32 mouse cellular contexts compared by ENCODE assay signal in genomic region chr11:100157331-100157730, GRCm38 (mm10). TPM values are rescaled to one million over a fixed set of nuclear protein-coding genes. Genes with fewer than 3 reads are reported as not detected.
A peak's percentile ranks its signal among the peaks of the same experiment; 100 is the strongest.
DNase-seq lines count a peak whose midpoint lies in the region; ATAC-seq and TF ChIP-seq lines count a peak whose summit lies in the region.
"Had no signal": no experiment of that assay in that cellular context is flagged by ENCODE, and none has a peak within 500 bp of the region (broad histone marks: within the 10 kb centered on the region; RNA-seq: fewer than 3 reads in every experiment).

No protein-coding gene starts in this region.

- TF ChIP-seq EP300 in stomach, postnatal 0 days (optimal IDR thresholded peaks at IDR 0.05) = no peak

- peak; percentile 18 for DNase-seq in adipocyte (ENCODE audit: low spot score)
- DNase-seq in stomach, postnatal 0 days (ENCODE audit: low spot score) = peak; percentile 56
- DNase-seq in spleen, adult 18-20 months = no peak
- no peak for DNase-seq in kidney, postnatal 4 days
- DNase-seq: adrenal gland, adult 8-10 months; adrenal gland, postnatal 25 days; B cell, adult 2 months; cerebellum, adult 11-12 months; cerebellum, adult 8-10 months; cerebellum, postnatal 10 days; cerebellum, postnatal 36 days; embryo, embryonic 11 days; gastrocnemius, postnatal 10 days; gastrocnemius, postnatal 36 days; heart, adult 2 months; heart, postnatal 14 days had no signal

- H3K36me3 ChIP-seq in intestine, embryonic 16.5 days (ENCODE audit: control insufficient read depth, insufficient read depth, low read length) = no peaks in the 10 kb centered on the region
- H3K36me3 ChIP-seq in stomach, embryonic 14.5 days (ENCODE audit: control insufficient read depth, insufficient read depth, low read length) = no peaks in the 10 kb centered on the region
- no peaks in the 10 kb centered on the region for H3K36me3 ChIP-seq in stomach, postnatal 0 days (ENCODE audit: control insufficient read depth, insufficient read depth, low read length)
- H3K36me3 ChIP-seq in forebrain, embryonic 13.5 days (ENCODE audit: poor library complexity, severe bottlenecking) = no peaks in the 10 kb centered on the region
- H3K36me3 ChIP-seq: embryonic facial prominence, embryonic 10.5 days; embryonic facial prominence, embryonic 13.5 days; forebrain, embryonic 12.5 days; G1E; heart, embryonic 10.5 days; heart, embryonic 13.5 days; hindbrain, embryonic 12.5 days; hindbrain, embryonic 15.5 days had no signal

- no peak overlapping the region for H3K9ac ChIP-seq in intestine, embryonic 16.5 days (ENCODE audit: low read depth, low read length)
- H3K9ac ChIP-seq in stomach, embryonic 14.5 days (replicated peaks; ENCODE audit: low read depth, low read length) = no peak overlapping the region
- H3K9ac ChIP-seq in stomach, postnatal 0 days (ENCODE audit: low read length) = no peak overlapping the region
- no peak overlapping the region for H3K9ac ChIP-seq in forebrain, embryonic 13.5 days
- H3K9ac ChIP-seq: embryonic facial prominence, embryonic 13.5 days; forebrain, embryonic 12.5 days; heart, embryonic 13.5 days; hindbrain, embryonic 12.5 days; hindbrain, embryonic 15.5 days had no signal

- H3K27me3 ChIP-seq in intestine, embryonic 16.5 days (replicated peaks; ENCODE audit: control insufficient read depth, insufficient read depth, low read length) = no peaks in the 10 kb centered on the region
- no peaks in the 10 kb centered on the region for H3K27me3 ChIP-seq in stomach, embryonic 14.5 days (ENCODE audit: control insufficient read depth, insufficient read depth, low read length)
- no peaks in the 10 kb centered on the region for H3K27me3 ChIP-seq in stomach, postnatal 0 days (ENCODE audit: control insufficient read depth, insufficient read depth, low read length)
- no peaks in the 10 kb centered on the region for H3K27me3 ChIP-seq in forebrain, embryonic 13.5 days
- H3K27me3 ChIP-seq: embryonic facial prominence, embryonic 13.5 days; forebrain, embryonic 12.5 days; heart, embryonic 13.5 days; hindbrain, embryonic 12.5 days; hindbrain, embryonic 15.5 days had no signal

- 64% methylated on average over 3 of the region's 3 CpGs for WGBS in intestine, embryonic 16.5 days
- 65% methylated on average over 3 of the region's 3 CpGs for WGBS in stomach, embryonic 14.5 days
- 50% methylated on average over 3 of the region's 3 CpGs for WGBS in stomach, postnatal 0 days
- 85% methylated on average over 3 of the region's 3 CpGs for WGBS in forebrain, embryonic 13.5 days

- H3K9me3 ChIP-seq in intestine, embryonic 16.5 days (ENCODE audit: control insufficient read depth, low read length) = no peaks in the 10 kb centered on the region
- H3K9me3 ChIP-seq in stomach, embryonic 14.5 days (ENCODE audit: control insufficient read depth, low read depth, low read length) = no peaks in the 10 kb centered on the region
- H3K9me3 ChIP-seq in stomach, postnatal 0 days (ENCODE audit: control insufficient read depth, low read length) = no peaks in the 10 kb centered on the region
- no peaks in the 10 kb centered on the region for H3K9me3 ChIP-seq in forebrain, embryonic 13.5 days (replicated peaks)
- H3K9me3 ChIP-seq: embryonic facial prominence, embryonic 10.5 days; embryonic facial prominence, embryonic 13.5 days; forebrain, embryonic 12.5 days; heart, embryonic 10.5 days; heart, embryonic 13.5 days; hindbrain, embryonic 12.5 days; hindbrain, embryonic 15.5 days had no signal

- peak; percentile 51 for ATAC-seq in intestine, embryonic 16.5 days
- no peak for ATAC-seq in stomach, embryonic 14.5 days (ENCODE audit: insufficient number of reproducible peaks, insufficient read depth, low FRiP score, low read depth)
- ATAC-seq in stomach, postnatal 0 days (ENCODE audit: low FRiP score, low TSS enrichment) = peak; percentile 72
- ATAC-seq in forebrain, embryonic 13.5 days = no peak
- ATAC-seq: forebrain, embryonic 16.5 days had no signal

- peaks cover 19% of the 10 kb centered on the region for H3K4me1 ChIP-seq in intestine, embryonic 16.5 days (ENCODE audit: control insufficient read depth, insufficient read depth, low read length)
- H3K4me1 ChIP-seq in stomach, embryonic 14.5 days (ENCODE audit: control insufficient read depth, insufficient read depth, low read length) = peaks cover 8% of the 10 kb centered on the region; the same call in 1 of the 2 replicates
- peaks cover 4% of the 10 kb centered on the region for H3K4me1 ChIP-seq in stomach, postnatal 0 days (replicated peaks; ENCODE audit: control insufficient read depth, insufficient read depth)
- H3K4me1 ChIP-seq in forebrain, embryonic 13.5 days = no peaks in the 10 kb centered on the region
- H3K4me1 ChIP-seq: forebrain, embryonic 12.5 days; hindbrain, embryonic 12.5 days; hindbrain, embryonic 15.5 days had no signal

- H3K4me2 ChIP-seq in intestine, embryonic 16.5 days (ENCODE audit: low read depth, low read length) = peak overlapping the region; percentile 20
- H3K4me2 ChIP-seq in stomach, embryonic 14.5 days (replicated peaks; ENCODE audit: low read depth, low read length) = no peak overlapping the region
- no peak overlapping the region for H3K4me2 ChIP-seq in stomach, postnatal 0 days (replicated peaks; ENCODE audit: low read depth)
- no peak overlapping the region for H3K4me2 ChIP-seq in forebrain, embryonic 13.5 days
- H3K4me2 ChIP-seq: embryonic facial prominence, embryonic 13.5 days; forebrain, embryonic 12.5 days; heart, embryonic 13.5 days; hindbrain, embryonic 12.5 days; hindbrain, embryonic 15.5 days had no signal

- H3K4me3 ChIP-seq in intestine, embryonic 16.5 days (ENCODE audit: low read length) = peak overlapping the region; percentile 23; the same call in 1 of the 2 replicates
- no peak overlapping the region for H3K4me3 ChIP-seq in stomach, embryonic 14.5 days (ENCODE audit: low read depth, low read length)
- H3K4me3 ChIP-seq in stomach, postnatal 0 days (ENCODE audit: low read depth, low read length) = no peak overlapping the region
- no peak overlapping the region for H3K4me3 ChIP-seq in forebrain, embryonic 13.5 days
- H3K4me3 ChIP-seq: embryonic facial prominence, embryonic 10.5 days; embryonic facial prominence, embryonic 13.5 days; erythroblast, embryonic 14.5 days; forebrain, embryonic 12.5 days; heart, adult 2 months; heart, embryonic 10.5 days; heart, embryonic 13.5 days; hindbrain, embryonic 12.5 days; hindbrain, embryonic 15.5 days had no signal

- no peak for TF ChIP-seq CTCF in stomach, postnatal 0 days (IDR thresholded peaks at IDR 0.05; ENCODE audit: low read depth)

- peak overlapping the region; percentile 92 for H3K27ac ChIP-seq in intestine, embryonic 16.5 days (ENCODE audit: low read length)
- peak overlapping the region; percentile 57 for H3K27ac ChIP-seq in stomach, embryonic 14.5 days (ENCODE audit: low read length)
- H3K27ac ChIP-seq in stomach, postnatal 0 days (replicated peaks) = peak overlapping the region; percentile 87
- no peak overlapping the region for H3K27ac ChIP-seq in forebrain, embryonic 13.5 days
- H3K27ac ChIP-seq: embryonic facial prominence, embryonic 10.5 days; embryonic facial prominence, embryonic 13.5 days; forebrain, embryonic 12.5 days; heart, adult 2 months; heart, embryonic 10.5 days; heart, embryonic 13.5 days; hindbrain, embryonic 12.5 days; hindbrain, embryonic 15.5 days had no signal

RNA-seq across cellular contexts. Expression of gene Krt19, which starts 8.9 kb away (rescaled TPM):
- polyA plus RNA-seq in intestine, embryonic 16.5 days (2015; fragmentation: Nextera tagmentation; extraction: Ambion mirVana) = 884 and 955 TPM in 2 replicates
- polyA plus RNA-seq in stomach, embryonic 14.5 days (2014; fragmentation: Nextera tagmentation; extraction: Ambion mirVana) = 387 and 441 TPM in 2 replicates
- 1,512 and 1,618 TPM in 2 replicates for polyA plus RNA-seq in stomach, postnatal 0 days (2015; fragmentation: Nextera tagmentation; extraction: Ambion mirVana)
- 0.23 and 0.49 TPM in 2 replicates for polyA plus RNA-seq in forebrain, embryonic 13.5 days (2015; fragmentation: Nextera tagmentation; extraction: Ambion mirVana)
- polyA plus RNA-seq: erythroblast, embryonic 14.5 days; G1E had no signal

RNA-seq across cellular contexts. Expression of gene Krt15, which starts 21.6 kb away (rescaled TPM):
- 2.2 and 4.5 TPM in 2 replicates for polyA plus RNA-seq in intestine, embryonic 16.5 days (2015; fragmentation: Nextera tagmentation; extraction: Ambion mirVana)
- polyA plus RNA-seq in stomach, embryonic 14.5 days (2014; fragmentation: Nextera tagmentation; extraction: Ambion mirVana) = 215 and 241 TPM in 2 replicates
- polyA plus RNA-seq in stomach, postnatal 0 days (2015; fragmentation: Nextera tagmentation; extraction: Ambion mirVana) = 758 and 921 TPM in 2 replicates
- 0.34 and 0.35 TPM in 2 replicates for polyA plus RNA-seq in forebrain, embryonic 13.5 days (2015; fragmentation: Nextera tagmentation; extraction: Ambion mirVana)
- polyA plus RNA-seq: cortical plate, adult 2 months; forebrain, embryonic 16.5 days; G1E had no signal

RNA-seq across cellular contexts. Expression of gene Krt9, which starts 35.7 kb away (rescaled TPM):
- not detected in 2 replicates for polyA plus RNA-seq in intestine, embryonic 16.5 days (2015; fragmentation: Nextera tagmentation; extraction: Ambion mirVana)
- not detected in 2 replicates for polyA plus RNA-seq in stomach, embryonic 14.5 days (2014; fragmentation: Nextera tagmentation; extraction: Ambion mirVana)
- polyA plus RNA-seq in stomach, postnatal 0 days (2015; fragmentation: Nextera tagmentation; extraction: Ambion mirVana) = 0.04 TPM in 1 of 2 replicates, not detected in the other
- polyA plus RNA-seq in forebrain, embryonic 13.5 days (2015; fragmentation: Nextera tagmentation; extraction: Ambion mirVana) = not detected in 2 replicates
- polyA plus RNA-seq: embryonic facial prominence, embryonic 10.5 days; embryonic facial prominence, embryonic 13.5 days; erythroblast, embryonic 14.5 days; forebrain, embryonic 12.5 days; forebrain, embryonic 16.5 days; G1E; heart, adult 2 months; heart, embryonic 10.5 days; heart, embryonic 13.5 days; heart, embryonic 16.5 days; hindbrain, embryonic 15.5 days had no signal

RNA-seq across cellular contexts. Expression of gene Krt13, which starts 36.0 kb away (rescaled TPM):
- 0.29 TPM in 1 of 2 replicates, not detected in the other for polyA plus RNA-seq in intestine, embryonic 16.5 days (2015; fragmentation: Nextera tagmentation; extraction: Ambion mirVana)
- polyA plus RNA-seq in stomach, embryonic 14.5 days (2014; fragmentation: Nextera tagmentation; extraction: Ambion mirVana) = 76.1 and 140 TPM in 2 replicates
- polyA plus RNA-seq in stomach, postnatal 0 days (2015; fragmentation: Nextera tagmentation; extraction: Ambion mirVana) = 2,802 and 3,195 TPM in 2 replicates
- not detected in 2 replicates for polyA plus RNA-seq in forebrain, embryonic 13.5 days (2015; fragmentation: Nextera tagmentation; extraction: Ambion mirVana)
- polyA plus RNA-seq: brain, embryonic 14.5 days; cortical plate, adult 2 months; embryonic facial prominence, embryonic 10.5 days; erythroblast, embryonic 14.5 days; forebrain, embryonic 12.5 days; forebrain, embryonic 16.5 days; G1E; heart, adult 2 months; heart, embryonic 13.5 days; hindbrain, embryonic 12.5 days had no signal

RNA-seq across cellular contexts. Expression of gene Krt14, which starts 50.0 kb away (rescaled TPM):
- polyA plus RNA-seq in intestine, embryonic 16.5 days (2015; fragmentation: Nextera tagmentation; extraction: Ambion mirVana) = 7.3 and 7.9 TPM in 2 replicates
- 4.8 and 5.0 TPM in 2 replicates for polyA plus RNA-seq in stomach, embryonic 14.5 days (2014; fragmentation: Nextera tagmentation; extraction: Ambion mirVana)
- polyA plus RNA-seq in stomach, postnatal 0 days (2015; fragmentation: Nextera tagmentation; extraction: Ambion mirVana) = 279 and 287 TPM in 2 replicates
- polyA plus RNA-seq in forebrain, embryonic 13.5 days (2015; fragmentation: Nextera tagmentation; extraction: Ambion mirVana) = 0.13 and 0.38 TPM in 2 replicates
- polyA plus RNA-seq: cortical plate, adult 2 months had no signal

Comparison
In these comparisons a context has a peak if more than half of its experiments do, and no peak if none do; other contexts are left out.
1. ATAC-seq: peak in intestine, embryonic 16.5 days (single experiment) and stomach, postnatal 0 days (single experiment); none in stomach, embryonic 14.5 days (single experiment) and forebrain, embryonic 13.5 days (single experiment).
2. DNase-seq: peak in adipocyte (single experiment) and stomach, postnatal 0 days (single experiment); none in spleen, adult 18-20 months (0 of 2) and kidney, postnatal 4 days (0 of 2).
3. RNA of gene Krt19, which starts 8.9 kb away (polyA plus RNA-seq): 1,512 to 1,618 TPM in stomach, postnatal 0 days, 884 to 955 TPM in intestine, embryonic 16.5 days and 387 to 441 TPM in stomach, embryonic 14.5 days; 0.23 to 0.49 TPM in forebrain, embryonic 13.5 days; every median in the first group is over 100 times any median in the second.
4. RNA of gene Krt15, which starts 21.6 kb away (polyA plus RNA-seq): 758 to 921 TPM in stomach, postnatal 0 days and 215 to 241 TPM in stomach, embryonic 14.5 days; 2.2 to 4.5 TPM in intestine, embryonic 16.5 days and 0.34 to 0.35 TPM in forebrain, embryonic 13.5 days; every median in the first group is over 10 times any median in the second.